Mouse (Mus musculus) ES-E14 (cell line): ENCODE measurements around the gene Atoh8.

Experiments used
- CHD2 ChIP-seq: IDR thresholded peaks from 2 replicates; pipeline ENCODE4 v1.6.1; 2014; ENCODE audit warnings: mild to moderate bottlenecking, low read depth, low read length, inconsistent platforms
- MAFK ChIP-seq: IDR thresholded peaks from 2 replicates; pipeline ENCODE4 v1.6.1; 2014; ENCODE audit warnings: mild to moderate bottlenecking, low read depth, low read length, inconsistent platforms; ENCODE audit not compliant: insufficient read depth
- ZNF384 ChIP-seq: IDR thresholded peaks from 2 replicates; pipeline ENCODE4 v1.6.1; 2012; ENCODE audit warnings: low read depth, low read length, inconsistent platforms

DNA sequence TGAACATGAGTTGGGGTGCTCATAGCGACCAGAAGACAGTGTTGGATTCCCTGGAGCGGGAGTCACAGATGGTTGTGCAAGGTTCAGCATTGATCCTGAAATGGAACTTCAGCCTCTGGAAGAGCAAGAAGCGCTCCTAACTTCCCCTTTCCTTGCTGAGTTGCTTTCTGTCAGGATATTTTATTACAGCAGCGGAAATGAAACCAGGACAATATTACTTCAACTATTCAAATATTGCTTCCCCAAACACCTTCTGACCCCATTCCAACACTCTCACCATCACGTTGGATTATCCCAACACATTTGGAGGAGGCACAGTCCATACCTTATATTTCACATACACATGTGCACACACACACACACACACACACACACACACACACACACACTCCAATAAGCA is 73.6 kb downstream of the Atoh8 start:
- TF ChIP-seq CHD2, result no peak
- TF ChIP-seq MAFK, result no peak
- no peak for TF ChIP-seq ZNF384
